Mouse (Mus musculus) heart, adult 2 months (tissue): Measurements from ENCODE around the gene Lbx1. TPM values are rescaled to one million over a fixed set of nuclear protein-coding genes. Genes with fewer than 3 reads are reported as not detected.

Source experiments
- DNase-seq, 2 experiments: peaks; one replicate each; pipeline ENCODE4 v3.0.0; 2021
- H3K27ac ChIP-seq: fragments of 200-600 bp; 2 replicates; pipeline ENCODE4 v1.8.1; 2022
- H3K27me3 ChIP-seq: fragments of 200-500 bp; 2 replicates; pipeline ENCODE4 v1.6.1; 2012; ENCODE audit warnings: mild to moderate bottlenecking, low read length, inconsistent platforms, mixed read lengths; ENCODE audit not compliant: control insufficient read depth, insufficient read depth
- H3K36me3 ChIP-seq: fragments of 200-500 bp; 2 replicates; pipeline ENCODE4 v1.6.1; 2012; ENCODE audit warnings: low read length, inconsistent platforms; ENCODE audit not compliant: control insufficient read depth, insufficient read depth
- H3K4me1 ChIP-seq: fragments of 200-500 bp; 2 replicates; pipeline ENCODE4 v1.6.1; 2011; ENCODE audit warnings: low read length; ENCODE audit not compliant: control insufficient read depth, insufficient read depth
- H3K4me3 ChIP-seq: fragments of 200-600 bp; 2 replicates; pipeline ENCODE4 v1.8.1; 2022
- H3K79me2 ChIP-seq: fragments of 200-500 bp; replicated peaks from 2 replicates; pipeline ENCODE4 v1.6.1; 2012; ENCODE audit warnings: mild to moderate bottlenecking, inconsistent platforms, low read length, moderate library complexity, mixed read lengths; ENCODE audit not compliant: control insufficient read depth, insufficient read depth
- H3K9ac ChIP-seq: fragments of 200-500 bp; 2 replicates; pipeline ENCODE4 v1.6.1; 2012; ENCODE audit warnings: low read depth, mild to moderate bottlenecking, control low read depth, inconsistent platforms, low read length, mixed read lengths
- CTCF ChIP-seq: fragments of 200-600 bp; IDR thresholded peaks from 2 replicates; pipeline ENCODE4 v1.8.1; 2022; ENCODE audit warnings: antibody characterized with exemption, mild to moderate bottlenecking, moderate library complexity
- EP300 ChIP-seq: fragments of 200-500 bp; IDR thresholded peaks from 2 replicates; pipeline ENCODE4 v1.6.1; 2011; ENCODE audit warnings: low read depth, low read length, control low read depth; ENCODE audit not compliant: insufficient read depth
- POLR2A ChIP-seq: fragments of 200-500 bp; IDR thresholded peaks from 2 replicates; pipeline ENCODE4 v1.6.1; 2011; ENCODE audit warnings: mild to moderate bottlenecking, low read depth, low read length, control low read depth; ENCODE audit not compliant: insufficient read depth
- WGBS: fragments of 180-500 bp; shearing (Covaris S2); methylation state at CpG from one replicate; pipeline ENCODE4 v1.1.7; 2018; 5-methylcytosine and 5-hydroxymethylcytosine counted together
- intact Hi-C: fragments of 180-260 bp; cut with DNase I; formaldehyde crosslinking; loops from one replicate; pipeline ENCODE4 v1.15.1; 2025
- polyA plus RNA-seq: library from polyadenylated mRNA; depleted of rRNA; stranded (reverse); fragments of >200 nt; gene quantifications from 2 replicates; pipeline ENCODE4 v1.2.3, GENCODE M21; 2012
- total RNA-seq, 2 experiments: library from RNA; stranded (reverse); gene quantifications; 2 replicates each; pipeline ENCODE4 v1.2.3; 2021

The Lbx1 gene
- total and polyA plus RNA-seq, 3 experiments = 0.14 TPM; not detected in 2

DNA sequence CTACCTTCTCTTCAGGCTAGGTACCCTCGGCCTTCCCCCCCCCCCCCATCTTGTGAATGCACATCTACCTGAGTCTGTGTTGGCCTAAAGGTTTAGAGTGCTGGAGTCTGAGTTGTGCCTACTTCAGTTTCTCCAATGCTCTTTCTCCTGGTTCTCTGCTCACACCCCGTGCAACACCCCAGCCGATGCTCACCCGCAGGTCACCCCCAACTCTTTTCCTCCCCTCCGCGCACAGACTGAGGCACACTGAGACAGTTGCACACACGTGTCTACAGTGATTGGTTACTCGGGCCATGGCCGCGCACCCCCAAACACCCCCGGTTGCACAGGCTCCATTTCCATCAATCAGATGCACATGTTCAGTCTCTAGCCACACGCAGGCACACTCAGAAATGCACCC is 7.5 kb downstream of the Lbx1 start:
- Histone ChIP-seq H3K79me2 (no peaks in the 10 kb centered on the region), H3K27me3 (peaks cover 54% of the 10 kb centered on the region), H3K4me3 (no peak overlapping the region), H3K27ac (no peak overlapping the region), H3K9ac (no peak overlapping the region), H3K36me3 (no peaks in the 10 kb centered on the region), H3K4me1 (peaks cover 6% of the 10 kb centered on the region)
- no peak for DNase-seq
- WGBS = 11% methylated on average over 12 of the region's 12 CpGs
- TF ChIP-seq POLR2A (no peak), EP300 (no peak), CTCF (no peak)
- intact Hi-C loops = loop anchor here (5.0 kb wide), 2 partner anchors 71 to 134 kb away; partner anchors contain the start of gene Btrc

DNA sequence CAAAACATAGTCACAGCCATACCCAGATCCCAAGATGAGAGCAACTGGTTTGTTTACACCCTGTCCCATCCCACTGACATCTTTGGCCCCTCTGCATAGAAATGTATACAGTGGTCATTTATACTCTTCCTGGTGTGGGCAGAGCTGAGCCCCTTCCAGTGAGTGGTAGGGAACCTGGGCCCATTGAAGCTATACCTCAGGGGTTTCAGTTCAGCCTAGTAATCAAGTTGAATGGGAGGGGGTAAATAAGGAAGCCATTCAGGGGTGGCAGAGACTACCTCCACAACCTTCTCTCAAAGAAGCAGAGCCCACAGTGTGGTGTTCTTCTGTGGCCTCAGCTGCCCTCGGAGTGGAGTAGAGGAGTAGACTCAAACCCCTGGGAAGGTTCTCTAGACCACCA is 7.9 kb downstream of the Lbx1 start:
- H3K4me1 ChIP-seq = peaks cover 6% of the 10 kb centered on the region
- H3K27ac ChIP-seq = no peak overlapping the region
- no peaks in the 10 kb centered on the region for H3K79me2 ChIP-seq
- intact Hi-C loops = loop anchor here (2.0 to 5.0 kb wide), 3 partner anchors 15 to 135 kb away; partner anchors contain the start of gene Btrc
- TF ChIP-seq POLR2A (no peak), CTCF (no peak), EP300 (no peak)
- H3K36me3 ChIP-seq = no peaks in the 10 kb centered on the region
- H3K4me3 ChIP-seq = no peak overlapping the region
- no peak overlapping the region for H3K9ac ChIP-seq
- 15% methylated on average over 1 of the region's 1 CpGs for WGBS
- peaks cover 53% of the 10 kb centered on the region for H3K27me3 ChIP-seq
- no peak for DNase-seq

DNA sequence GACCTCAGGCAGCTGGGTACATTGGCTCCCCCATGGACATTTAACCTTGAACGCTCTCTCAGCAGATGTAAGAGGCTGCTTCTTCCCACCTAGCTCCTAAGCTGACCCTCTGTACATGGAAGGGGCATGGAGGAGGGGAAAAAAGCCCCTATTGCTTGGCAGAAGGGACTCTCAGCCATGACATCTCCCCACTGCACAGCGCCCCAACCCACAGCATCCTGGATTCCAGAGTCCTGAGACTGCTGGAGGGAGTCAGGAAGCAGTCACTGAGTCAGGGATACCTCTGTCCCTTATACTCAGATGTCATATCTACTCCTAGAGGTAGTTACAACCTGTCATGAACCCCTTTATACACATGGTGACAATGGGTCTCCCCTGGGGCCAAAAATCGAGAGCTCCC is 8.6 kb downstream of the Lbx1 start:
- Histone ChIP-seq H3K36me3 (no peaks in the 10 kb centered on the region), H3K79me2 (no peaks in the 10 kb centered on the region), H3K27me3 (peaks cover 51% of the 10 kb centered on the region), H3K9ac (no peak overlapping the region), H3K27ac (no peak overlapping the region), H3K4me1 (peaks cover 6% of the 10 kb centered on the region), H3K4me3 (no peak overlapping the region)
- no peak for DNase-seq
- 6% methylated on average over 3 of the region's 3 CpGs for WGBS
- intact Hi-C loops = loop anchor here (2.0 to 5.0 kb wide), 3 partner anchors 16 to 135 kb away; partner anchors contain the start of gene Btrc
- TF ChIP-seq EP300 (no peak), POLR2A (no peak), CTCF (no peak)

- Histone ChIP-seq H3K27me3 (peaks cover 43% of the 10 kb centered on the region), H3K4me1 (peaks cover 7% of the 10 kb centered on the region), H3K27ac (no peak overlapping the region), H3K4me3 (no peak overlapping the region), H3K79me2 (no peaks in the 10 kb centered on the region), H3K36me3 (no peaks in the 10 kb centered on the region), H3K9ac (no peak overlapping the region)
- intact Hi-C loops = loop anchor here (2.0 to 5.0 kb wide), 3 partner anchors 17 to 136 kb away; partner anchors contain the start of gene Btrc
- DNase-seq = no peak
- TF ChIP-seq EP300 (no peak), CTCF (no peak), POLR2A (no peak)
- WGBS = 10% methylated on average over 8 of the region's 8 CpGs
Measured at GRCm38 (mm10) chr19:45226246-45226645, 9.4 kb downstream of the Lbx1 start.

GRCm38 (mm10) chr19:45225130-45225529 is 10.5 kb downstream of the Lbx1 start:
- Histone ChIP-seq H3K4me1 (peaks cover 5% of the 10 kb centered on the region), H3K79me2 (no peaks in the 10 kb centered on the region), H3K36me3 (no peaks in the 10 kb centered on the region), H3K4me3 (no peak overlapping the region), H3K27me3 (peaks cover 40% of the 10 kb centered on the region), H3K9ac (no peak overlapping the region), H3K27ac (no peak overlapping the region)
- intact Hi-C loops = loop anchor here (5.0 kb wide), 2 partner anchors 68 to 137 kb away; partner anchors contain the start of gene Btrc
- no peak for TF ChIP-seq CTCF
- TF ChIP-seq EP300 = no peak
- TF ChIP-seq POLR2A = no peak
- WGBS = 6% methylated on average over 12 of the region's 12 CpGs
- DNase-seq = no peak

- Histone ChIP-seq H3K4me1 (peaks cover 3% of the 10 kb centered on the region; the same call in 1 of the 2 replicates), H3K36me3 (no peaks in the 10 kb centered on the region), H3K27me3 (peaks cover 35% of the 10 kb centered on the region), H3K27ac (no peak overlapping the region), H3K4me3 (no peak overlapping the region), H3K9ac (no peak overlapping the region), H3K79me2 (no peaks in the 10 kb centered on the region)
- WGBS = 14% methylated on average over 6 of the region's 6 CpGs
- intact Hi-C loops = loop anchor here (5.0 kb wide), 1 partner anchor 58 kb away; no protein-coding TSS in a partner anchor
- TF ChIP-seq CTCF (no peak), EP300 (no peak), POLR2A (no peak)
- no peak for DNase-seq
Measured at GRCm38 (mm10) chr19:45224286-45224559, 11.4 kb downstream of the Lbx1 start.
